Mouse (Mus musculus): Measurements from ENCODE around the gene Il5.
"Not testable (repeated sequence)": the region's sequence is repeated elsewhere in the genome, so short reads cannot be mapped to it uniquely, and the experiment has no call there.

The Il5 gene

DNA sequence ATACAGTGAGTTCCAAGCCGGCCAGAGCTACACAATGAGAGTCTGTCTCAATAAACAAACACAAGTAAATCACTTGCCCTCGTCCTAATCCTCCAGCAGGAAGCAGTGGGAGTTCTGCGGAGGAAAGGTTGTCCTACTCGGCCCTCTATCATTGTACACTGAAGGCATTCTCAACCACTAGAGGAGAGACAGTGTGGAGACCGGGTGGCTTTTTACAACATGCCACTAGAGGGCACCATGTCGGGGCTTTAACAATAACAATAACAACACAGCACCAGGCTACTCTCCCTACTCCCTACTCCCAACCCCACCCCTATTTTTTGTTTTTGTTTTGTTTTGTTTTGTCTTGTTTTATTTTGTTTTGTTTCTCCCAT lies 17.0 kb downstream of the Il5 start:
- in situ Hi-C loops (cut with MboI, MseI) = loop anchor here (5.0 to 10.0 kb wide), 2 partner anchors 153 to 270 kb away; no protein-coding TSS in a partner anchor

- in situ Hi-C loops (cut with MboI, MseI) = no loop called here
Observed at GRCm38 (mm10) chr11:53742353-53742752, 21.8 kb downstream of the Il5 start.

GRCm38 (mm10) chr11:53745260-53745659 lies 24.7 kb downstream of the Il5 start:
- in situ Hi-C loops (cut with MboI, MseI) = no loop called here

DNA sequence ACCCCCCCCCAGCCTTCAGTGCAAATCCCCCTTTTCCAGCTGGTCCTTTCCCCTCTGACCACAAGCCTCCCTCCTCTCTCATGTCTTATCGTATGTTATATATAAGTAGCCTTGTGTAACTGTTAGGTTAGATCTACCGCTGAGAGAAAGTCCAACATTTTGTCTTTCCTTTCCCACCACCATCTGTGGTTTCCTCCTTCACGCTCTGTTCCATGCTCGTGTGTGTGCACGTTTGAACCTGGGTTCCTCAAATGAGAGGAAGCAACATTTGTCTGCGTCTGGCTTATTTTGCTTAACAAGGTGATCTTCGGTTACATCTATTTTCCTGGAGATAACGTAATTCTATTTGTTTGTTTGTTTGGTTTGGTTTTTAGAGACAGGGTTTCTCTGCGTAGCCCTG lies 27.4 kb downstream of the Il5 start:
- in situ Hi-C loops (cut with MboI, MseI) = no loop called here

- in situ Hi-C loops (cut with MboI, MseI) = no loop called here
Observed at GRCm38 (mm10) chr11:53748614-53749013, 28.0 kb downstream of the Il5 start.

GRCm38 (mm10) chr11:53749306-53749705 lies 28.7 kb downstream of the Il5 start:
- in situ Hi-C loops (cut with MboI, MseI) = no loop called here

- in situ Hi-C loops (cut with MboI, MseI) = no loop called here
Observed at GRCm38 (mm10) chr11:53749716-53750352, 29.2 kb downstream of the Il5 start.

DNA sequence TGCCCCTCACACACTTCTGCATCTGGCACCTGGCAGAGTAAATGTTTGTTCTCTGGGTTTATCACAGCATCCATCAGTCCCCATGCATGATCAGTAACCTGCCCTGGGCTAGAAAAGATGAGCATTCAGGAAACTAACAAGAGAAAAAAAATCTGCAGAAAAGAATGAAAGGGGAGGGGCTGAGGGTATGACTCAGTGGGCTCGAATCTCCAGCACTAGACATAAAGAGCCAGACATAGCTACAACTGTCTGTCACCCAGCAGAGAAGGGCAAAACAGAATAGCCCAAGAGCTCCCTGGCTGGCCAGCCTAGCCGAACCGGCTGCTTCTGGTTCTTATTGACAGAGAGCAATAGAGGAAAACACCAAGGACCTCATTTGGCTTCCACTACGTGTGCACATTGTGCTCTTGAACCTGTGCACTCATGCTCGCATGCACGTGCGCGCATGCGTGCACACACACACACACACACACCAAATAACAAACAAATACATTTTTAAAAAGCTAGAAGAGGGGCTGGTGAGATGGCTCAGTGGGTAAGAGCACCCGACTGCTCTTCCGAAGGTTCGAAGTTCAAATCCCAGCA lies 34.5 kb downstream of the Il5 start:
- in situ Hi-C loops (cut with MboI, MseI) = no loop called here

GRCm38 (mm10) chr11:53757612-53758011 lies 37.0 kb downstream of the Il5 start:
- in situ Hi-C loops (cut with MboI, MseI) = no loop called here

DNA sequence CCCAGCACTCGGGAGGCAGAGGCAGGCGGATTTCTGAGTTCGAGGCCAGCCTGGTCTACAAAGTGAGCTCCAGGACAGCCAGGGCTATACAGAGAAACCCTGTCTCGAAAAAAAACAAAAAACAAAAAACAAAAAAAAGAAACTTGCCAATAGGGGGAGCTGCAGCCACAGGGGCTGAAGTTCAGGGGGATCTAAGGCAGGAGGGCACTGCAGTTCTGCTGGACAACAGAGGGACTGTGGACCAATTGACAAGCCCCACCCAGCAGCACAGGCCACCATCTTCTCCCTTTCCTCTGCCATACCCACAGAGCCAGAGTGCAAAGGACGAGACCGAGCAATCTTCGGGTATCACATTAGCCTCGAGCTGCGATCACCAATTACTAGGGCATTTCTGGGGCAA lies 37.4 kb downstream of the Il5 start:
- in situ Hi-C loops (cut with MboI, MseI) = not testable (repeated sequence)

DNA sequence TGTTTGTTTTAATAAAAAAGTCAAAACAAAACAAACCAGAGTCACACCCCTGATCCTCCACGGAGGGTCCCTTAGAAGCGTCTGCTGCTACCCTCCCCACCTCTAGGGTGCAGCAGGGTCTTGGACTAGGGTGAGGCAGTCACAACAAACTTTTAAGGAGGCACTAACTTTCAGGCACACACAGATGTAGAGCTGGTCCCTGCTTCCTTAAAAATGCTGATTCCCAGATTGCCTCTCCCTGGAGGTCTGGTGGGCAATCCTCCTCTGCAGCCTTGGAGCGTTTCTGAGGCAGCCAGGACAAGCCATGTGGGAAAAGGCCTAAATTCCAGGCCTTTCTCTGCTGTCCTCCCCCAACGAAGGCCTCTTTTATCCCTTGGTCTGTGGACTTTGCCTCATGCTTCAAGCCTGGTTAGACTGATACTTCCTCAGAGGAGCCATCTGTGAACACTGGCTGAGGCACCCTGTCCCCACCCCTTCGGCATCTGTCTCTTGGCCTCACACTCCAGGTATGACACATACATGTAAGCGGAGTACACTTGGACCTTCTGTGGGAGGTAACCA lies 38.3 kb downstream of the Il5 start:
- in situ Hi-C loops (cut with MboI, MseI) = no loop called here

DNA sequence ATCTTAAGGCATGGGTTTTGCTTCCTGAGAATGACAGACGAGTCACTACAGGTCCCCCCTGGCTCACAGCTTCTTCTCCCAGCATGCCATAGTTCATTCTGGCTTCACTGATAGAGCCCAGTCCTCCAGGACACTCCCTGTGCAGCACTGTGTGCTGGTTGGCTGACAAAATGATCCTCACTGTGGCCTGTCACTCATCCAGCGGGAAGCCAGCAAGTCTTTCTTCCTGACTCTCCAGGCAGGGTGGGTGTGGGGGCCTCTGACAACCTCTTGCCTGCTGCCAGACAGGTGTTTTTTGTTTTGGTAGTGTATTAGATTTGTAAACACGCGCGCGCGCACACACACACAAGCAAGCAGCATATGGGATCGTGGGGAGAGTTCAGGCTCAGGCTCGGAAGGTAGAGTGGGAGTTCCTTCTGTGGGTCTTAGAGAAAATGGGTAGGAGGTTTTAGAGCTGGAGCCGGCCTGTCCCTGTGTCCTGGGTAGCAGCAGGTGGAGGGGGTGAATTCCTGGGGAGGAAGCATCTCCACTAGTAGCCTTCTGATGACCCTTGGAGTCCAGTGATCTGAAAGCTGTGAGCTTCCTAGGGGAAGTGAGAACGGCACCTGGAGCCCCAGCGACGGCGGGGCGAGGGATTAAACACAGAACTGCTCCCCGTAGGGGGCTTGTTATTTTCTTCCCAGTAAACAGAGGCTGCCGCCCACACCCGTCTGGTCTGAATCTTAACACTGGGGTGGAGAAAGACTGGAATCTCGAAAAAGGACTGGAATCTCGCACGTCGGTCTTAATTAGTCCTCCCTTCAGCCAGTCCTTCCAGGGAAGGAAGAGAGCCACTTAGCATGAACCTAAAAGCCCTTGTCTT lies 39.2 kb downstream of the Il5 start:
- in situ Hi-C loops (cut with MboI, MseI) = loop anchor here (5.0 kb wide), 1 partner anchor 93 kb away; no protein-coding TSS in a partner anchor

DNA sequence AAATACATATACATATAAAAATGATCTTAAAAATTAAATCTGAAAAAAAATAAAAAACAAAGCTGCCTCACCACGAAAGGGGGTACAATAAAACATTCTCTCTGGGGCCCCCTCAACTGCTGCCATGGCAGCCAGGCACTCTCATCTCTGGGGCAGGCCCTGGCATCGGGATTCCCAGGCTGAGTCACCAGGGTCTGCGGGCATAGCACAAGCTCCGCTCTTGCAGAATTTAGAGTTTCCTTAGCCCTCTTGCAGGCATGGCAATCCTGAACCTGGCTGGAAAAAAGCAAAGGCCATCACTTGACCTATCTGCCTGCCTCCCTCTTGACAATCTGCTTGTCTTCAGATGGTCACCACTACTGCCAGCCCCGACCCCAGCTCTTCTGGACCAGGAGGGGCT lies 40.7 kb downstream of the Il5 start:
- in situ Hi-C loops (cut with MboI, MseI) = loop anchor here (5.0 kb wide), 1 partner anchor 91 kb away; no protein-coding TSS in a partner anchor

DNA sequence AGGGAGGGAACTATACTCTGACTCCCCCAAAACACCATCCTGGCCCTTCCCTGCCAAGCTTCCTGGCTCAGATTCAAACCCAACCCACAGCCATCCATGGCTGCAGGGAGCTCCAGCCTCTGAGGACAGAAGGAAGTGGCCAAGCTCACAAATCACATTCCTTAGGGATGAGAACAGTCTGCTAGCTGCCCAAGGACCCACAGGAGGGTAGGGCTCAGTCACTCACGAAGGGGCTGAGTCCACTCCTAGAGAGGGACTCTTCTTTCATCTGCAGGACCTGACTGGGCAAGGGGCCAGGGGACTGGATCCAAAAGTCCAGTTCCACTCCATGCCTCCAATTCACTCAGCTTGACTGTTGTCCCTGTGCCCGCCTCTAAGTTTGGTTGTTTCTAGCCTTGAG lies 41.2 kb downstream of the Il5 start:
- in situ Hi-C loops (cut with MboI, MseI) = loop anchor here (5.0 kb wide), 1 partner anchor 90 kb away; no protein-coding TSS in a partner anchor

DNA sequence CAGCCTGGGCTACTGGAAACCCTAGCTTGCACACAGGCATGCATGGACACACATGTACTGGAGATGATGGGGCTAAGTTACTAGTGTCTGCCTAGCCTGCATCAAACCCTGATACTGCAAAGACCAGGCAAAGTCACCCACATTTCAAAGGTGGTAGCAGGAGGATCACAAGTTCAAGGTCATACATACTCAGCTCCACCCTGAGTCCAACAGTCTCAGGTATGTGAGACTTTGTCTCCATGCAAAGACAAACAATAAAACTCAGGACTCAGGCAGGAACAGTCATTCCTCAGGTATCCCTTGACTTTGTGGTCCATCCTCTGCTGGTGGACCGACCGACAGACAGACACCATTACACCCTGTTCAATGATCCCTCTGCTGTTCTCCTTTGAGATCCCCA lies 41.8 kb downstream of the Il5 start:
- in situ Hi-C loops (cut with MboI, MseI) = loop anchor here (5.0 kb wide), 1 partner anchor 90 kb away; no protein-coding TSS in a partner anchor

DNA sequence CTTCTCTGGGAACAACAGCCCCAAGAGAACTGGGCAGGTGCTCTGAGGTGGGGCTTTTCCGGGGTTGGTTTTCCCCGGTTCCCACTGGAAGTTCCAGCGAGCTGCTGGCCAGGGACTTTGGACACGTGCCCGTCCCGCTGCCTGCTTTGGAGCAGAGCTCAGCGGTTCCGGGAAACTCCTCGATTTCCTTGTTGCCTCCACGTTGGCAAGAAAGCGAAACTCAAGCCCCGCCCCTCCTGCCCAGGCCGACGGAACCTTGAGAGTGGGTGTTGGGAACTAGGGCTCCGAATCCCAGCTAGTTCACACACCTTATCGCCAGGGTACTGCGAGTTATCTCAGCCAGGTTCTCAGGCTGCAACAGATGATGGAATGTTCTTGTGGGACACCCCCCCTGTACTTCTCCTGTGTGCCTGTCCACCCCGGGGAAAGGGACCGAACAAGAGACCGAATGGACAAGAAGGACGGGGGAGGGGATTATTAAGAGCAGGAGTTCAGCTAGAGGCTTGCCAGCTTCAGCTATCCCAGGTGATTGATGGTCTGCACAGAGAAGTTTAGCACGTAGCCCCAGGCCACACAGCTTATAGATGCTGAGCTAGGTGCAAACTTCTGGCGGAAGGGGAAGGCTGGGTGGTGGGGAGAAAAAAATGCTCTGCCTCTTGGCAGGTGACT lies 42.4 kb downstream of the Il5 start:
- in situ Hi-C loops (cut with MboI, MseI) = loop anchor here (5.0 kb wide), 1 partner anchor 89 kb away; no protein-coding TSS in a partner anchor

- in situ Hi-C loops (cut with MboI, MseI) = loop anchor here (5.0 kb wide), 1 partner anchor 89 kb away; no protein-coding TSS in a partner anchor
Observed at GRCm38 (mm10) chr11:53763496-53764140, 43.0 kb downstream of the Il5 start.

DNA sequence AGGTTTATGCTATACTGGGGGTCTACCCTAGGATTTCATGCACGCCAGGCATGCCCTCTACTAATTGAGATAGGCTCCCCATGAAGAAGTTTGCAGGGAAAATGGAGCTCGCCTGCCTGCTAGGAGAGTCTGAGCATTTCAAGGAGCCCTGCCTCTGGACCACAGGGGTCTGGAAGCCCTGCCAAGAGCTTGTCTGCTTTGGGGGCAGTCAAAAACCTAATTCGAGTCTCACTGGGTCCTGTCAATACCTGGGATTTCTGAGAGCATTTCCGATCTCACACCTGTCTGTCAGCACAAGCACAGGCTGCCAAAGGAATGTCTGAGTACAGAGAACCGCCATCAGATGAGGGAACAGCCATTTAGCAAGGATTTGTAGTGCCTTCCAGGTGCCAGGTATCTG lies 44.0 kb downstream of the Il5 start:
- in situ Hi-C loops (cut with MboI, MseI) = loop anchor here (5.0 kb wide), 1 partner anchor 88 kb away; no protein-coding TSS in a partner anchor

- in situ Hi-C loops (cut with MboI, MseI) = no loop called here
Observed at GRCm38 (mm10) chr11:53768422-53769184, 48.0 kb downstream of the Il5 start.

- in situ Hi-C loops (cut with MboI, MseI) = no loop called here
Observed at GRCm38 (mm10) chr11:53769185-53769576, 48.6 kb downstream of the Il5 start.
